Mouse (Mus musculus): ENCODE measurements around the gene Plpp3. TPM values are rescaled to one million over a fixed set of nuclear protein-coding genes. Genes with fewer than 3 reads are reported as not detected.

Plpp3 gene
- polyA plus RNA-seq, 1 experiment, result 258 TPM

DNA sequence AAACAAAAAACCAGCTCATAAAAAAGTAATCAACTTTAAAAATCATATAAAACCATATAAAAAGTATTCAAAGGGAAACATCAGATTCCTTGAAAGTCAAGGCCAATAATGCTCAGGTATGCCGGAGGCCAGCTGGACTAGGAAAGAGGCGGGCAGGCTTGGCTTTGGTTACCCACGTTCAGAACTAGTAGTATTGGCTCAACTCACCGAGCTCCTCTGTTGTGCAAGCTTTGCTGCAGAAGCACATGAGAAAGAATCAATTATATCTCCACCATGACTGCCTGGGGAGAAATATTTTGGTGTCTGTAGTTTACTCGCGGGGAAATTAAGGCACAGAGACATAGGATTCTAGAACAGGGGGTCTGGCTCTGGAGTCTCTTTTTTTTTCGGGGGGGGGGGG, 866 bp upstream of the Plpp3 start:
- TF ChIP-seq POLR2A (IDR thresholded peaks at IDR 0.05; ENCODE audit: extremely low read depth, insufficient read depth, low read length) (no peak), CTCF (IDR thresholded peaks at IDR 0.05; ENCODE audit: extremely low read depth, insufficient read depth, low read length) (no peak)
- H3K4me1 ChIP-seq (ENCODE audit: control insufficient read depth, insufficient read depth, low read length), result no peaks in the 10 kb centered on the region

DNA sequence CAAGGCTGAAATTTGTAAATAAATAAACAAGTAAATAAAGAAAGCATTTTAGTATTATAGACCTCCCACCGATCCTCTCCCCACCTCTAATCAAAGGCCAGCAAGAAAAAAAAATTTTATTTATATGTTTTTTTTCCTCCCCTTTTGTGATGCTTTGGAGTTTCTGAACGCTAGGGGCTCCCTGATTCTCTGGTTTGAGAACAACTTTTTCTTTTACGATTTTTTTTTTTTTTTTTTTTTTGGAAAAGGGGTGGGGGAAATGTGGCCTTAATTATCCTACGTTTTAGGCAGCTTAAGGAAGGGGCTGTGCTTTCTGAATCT, 232 bp upstream of the Plpp3 start:
- Histone ChIP-seq H3K4me1 (ENCODE audit: control insufficient read depth, insufficient read depth, low read length) (no peaks in the 10 kb centered on the region), H3K27ac (ENCODE audit: insufficient read depth, low read length) (no peak overlapping the region), H3K4me3 (ENCODE audit: insufficient read depth, low read length) (peak overlapping the region; percentile 53)
- TF ChIP-seq POLR2A (IDR thresholded peaks at IDR 0.05; ENCODE audit: extremely low read depth, insufficient read depth, low read length) (no peak), CTCF (IDR thresholded peaks at IDR 0.05; ENCODE audit: extremely low read depth, insufficient read depth, low read length) (no peak)

More for the DNA sequence above, 866 bp upstream of the Plpp3 start:
- H3K27ac ChIP-seq (ENCODE audit: insufficient read depth, low read length), result no peak overlapping the region
- no peak overlapping the region for H3K4me3 ChIP-seq (ENCODE audit: insufficient read depth, low read length)

DNA sequence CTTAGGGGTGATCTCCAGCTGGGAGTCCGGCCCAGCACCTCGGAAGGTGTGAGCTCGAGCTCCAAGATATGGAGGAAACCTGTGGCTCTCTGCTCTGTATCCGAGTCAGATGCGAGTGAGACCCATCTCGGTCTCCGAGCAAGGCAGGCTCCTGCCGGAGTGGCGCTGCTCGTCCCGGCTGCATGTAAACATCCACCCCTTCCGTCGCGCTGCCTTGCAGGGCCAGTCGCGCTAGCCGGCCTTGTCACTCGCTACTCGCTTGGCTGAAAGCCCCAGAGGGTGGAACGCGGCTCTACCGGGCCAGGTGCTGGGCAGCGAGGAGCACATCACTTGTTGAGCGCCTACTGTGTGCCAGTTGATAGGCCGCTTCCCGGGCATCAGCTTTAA, 1.0 kb downstream of the Plpp3 start:
- H3K4me1 ChIP-seq (ENCODE audit: control insufficient read depth, insufficient read depth, low read length), result no peaks in the 10 kb centered on the region
- peak overlapping the region; percentile 53 for H3K4me3 ChIP-seq (ENCODE audit: insufficient read depth, low read length)
- no peak for TF ChIP-seq POLR2A (IDR thresholded peaks at IDR 0.05; ENCODE audit: extremely low read depth, insufficient read depth, low read length)
- TF ChIP-seq CTCF (IDR thresholded peaks at IDR 0.05; ENCODE audit: extremely low read depth, insufficient read depth, low read length), result 0 out of 2 replicates have a peak, but pooled peaks have one; percentile 1
- H3K27ac ChIP-seq (ENCODE audit: insufficient read depth, low read length), result peak overlapping the region; percentile 72

DNA sequence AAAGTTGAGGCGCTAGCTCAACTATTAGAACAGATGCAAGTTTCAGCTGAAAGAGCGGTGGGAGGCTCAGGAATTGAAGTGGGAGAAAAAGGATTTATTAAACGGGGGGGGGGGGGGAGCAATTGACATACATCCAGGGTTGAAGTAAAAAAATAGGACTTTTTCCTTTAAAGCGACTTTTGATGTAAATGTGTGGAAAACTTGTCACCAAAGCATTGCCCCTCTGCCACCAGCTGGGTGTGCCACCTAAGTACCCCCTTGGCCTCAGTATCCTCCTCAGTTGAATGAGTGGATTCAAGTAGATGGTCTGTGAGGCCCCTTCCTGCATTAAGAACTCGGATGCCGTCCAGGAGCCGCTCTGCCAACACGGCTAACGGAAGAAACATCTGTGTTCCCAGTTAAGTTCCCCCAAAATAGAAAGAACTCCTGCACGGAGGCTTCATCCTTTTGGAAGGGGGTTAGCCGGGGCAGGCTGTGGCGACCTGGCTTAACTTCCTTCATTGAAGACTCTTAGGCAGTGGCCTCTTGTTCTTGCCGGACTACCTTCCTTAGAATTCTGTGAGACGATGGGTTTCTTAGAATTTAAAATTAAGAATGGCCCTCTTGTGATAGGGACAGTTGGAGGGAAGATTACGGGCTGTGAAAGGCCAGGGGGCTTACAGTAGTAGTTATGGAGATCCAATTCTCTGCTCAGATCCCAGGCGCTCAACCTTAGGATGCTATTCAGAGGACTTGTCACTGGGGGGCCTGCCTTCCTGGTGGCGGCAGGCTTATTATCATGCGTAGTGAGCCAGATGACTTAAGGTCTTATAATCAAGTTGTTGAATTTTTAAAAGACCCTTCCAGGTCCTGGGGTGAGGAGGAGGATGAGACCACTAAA, 1.7 kb downstream of the Plpp3 start:
- no peaks in the 10 kb centered on the region for H3K4me1 ChIP-seq (ENCODE audit: control insufficient read depth, insufficient read depth, low read length)
- H3K4me3 ChIP-seq (ENCODE audit: insufficient read depth, low read length), result peak overlapping the region; percentile 53
- TF ChIP-seq CTCF (IDR thresholded peaks at IDR 0.05; ENCODE audit: extremely low read depth, insufficient read depth, low read length), result peak; percentile 19; the same call in 1 of the 2 replicates
- TF ChIP-seq POLR2A (IDR thresholded peaks at IDR 0.05; ENCODE audit: extremely low read depth, insufficient read depth, low read length), result no peak
- peak overlapping the region; percentile 72 for H3K27ac ChIP-seq (ENCODE audit: insufficient read depth, low read length)

- Histone ChIP-seq H3K4me1 (ENCODE audit: control insufficient read depth, insufficient read depth, low read length) (no peaks in the 10 kb centered on the region), H3K4me3 (ENCODE audit: insufficient read depth, low read length) (peak overlapping the region; percentile 53), H3K27ac (ENCODE audit: insufficient read depth, low read length) (no peak overlapping the region)
- TF ChIP-seq POLR2A (IDR thresholded peaks at IDR 0.05; ENCODE audit: extremely low read depth, insufficient read depth, low read length), result no peak
- TF ChIP-seq CTCF (IDR thresholded peaks at IDR 0.05; ENCODE audit: extremely low read depth, insufficient read depth, low read length), result no peak
These were observed 2.4 kb downstream of the Plpp3 start for GRCm38 (mm10) chr4:105159531-105159870.

DNA sequence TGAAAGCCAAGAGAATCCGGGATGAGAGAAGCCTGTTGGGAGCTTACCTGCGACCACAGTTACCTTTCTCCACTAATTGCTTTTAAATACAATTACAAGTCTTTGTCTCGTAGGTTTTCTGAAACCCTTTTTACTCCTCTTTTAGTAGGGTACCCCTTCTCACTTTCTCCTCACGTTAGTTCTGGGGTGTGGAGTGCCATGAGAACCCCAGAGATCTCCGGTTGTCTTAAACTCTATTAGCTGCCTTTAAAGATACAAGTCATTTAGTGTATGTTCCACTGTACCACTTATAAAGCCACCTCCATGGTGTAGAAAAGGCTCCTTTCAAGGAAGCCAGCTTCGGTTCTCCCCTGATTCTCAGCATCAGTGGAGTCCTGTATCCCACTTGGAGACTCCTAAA, 3.3 kb downstream of the Plpp3 start:
- Histone ChIP-seq H3K27ac (ENCODE audit: insufficient read depth, low read length) (peak overlapping the region; percentile 68), H3K4me3 (ENCODE audit: insufficient read depth, low read length) (peak overlapping the region; percentile 3; the same call in 1 of the 2 replicates), H3K4me1 (ENCODE audit: control insufficient read depth, insufficient read depth, low read length) (no peaks in the 10 kb centered on the region)
- TF ChIP-seq CTCF (IDR thresholded peaks at IDR 0.05; ENCODE audit: extremely low read depth, insufficient read depth, low read length) (no peak), POLR2A (IDR thresholded peaks at IDR 0.05; ENCODE audit: extremely low read depth, insufficient read depth, low read length) (no peak)

DNA sequence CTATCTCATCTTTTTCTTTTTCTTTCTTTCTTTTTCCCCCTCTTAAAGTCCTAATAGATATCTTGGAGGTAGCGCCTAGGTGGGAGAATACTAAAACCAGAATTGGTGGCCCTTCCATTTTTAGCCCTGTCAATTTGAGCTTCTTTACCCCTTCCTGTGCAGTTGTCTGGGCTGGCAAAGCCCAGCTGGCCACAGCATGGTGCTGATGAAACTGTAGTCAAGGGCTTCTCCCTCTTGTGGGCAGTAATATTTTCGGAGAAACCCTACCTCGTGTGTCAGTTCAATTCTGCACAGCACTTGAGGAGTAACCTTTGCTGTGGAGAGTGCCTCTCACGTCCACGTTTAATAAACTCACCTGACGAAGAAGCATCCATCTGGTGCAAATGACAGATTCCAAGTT, 4.9 kb downstream of the Plpp3 start:
- no peaks in the 10 kb centered on the region for H3K4me1 ChIP-seq (ENCODE audit: control insufficient read depth, insufficient read depth, low read length)
- H3K27ac ChIP-seq (ENCODE audit: insufficient read depth, low read length), result no peak overlapping the region
- no peak overlapping the region for H3K4me3 ChIP-seq (ENCODE audit: insufficient read depth, low read length)

DNA sequence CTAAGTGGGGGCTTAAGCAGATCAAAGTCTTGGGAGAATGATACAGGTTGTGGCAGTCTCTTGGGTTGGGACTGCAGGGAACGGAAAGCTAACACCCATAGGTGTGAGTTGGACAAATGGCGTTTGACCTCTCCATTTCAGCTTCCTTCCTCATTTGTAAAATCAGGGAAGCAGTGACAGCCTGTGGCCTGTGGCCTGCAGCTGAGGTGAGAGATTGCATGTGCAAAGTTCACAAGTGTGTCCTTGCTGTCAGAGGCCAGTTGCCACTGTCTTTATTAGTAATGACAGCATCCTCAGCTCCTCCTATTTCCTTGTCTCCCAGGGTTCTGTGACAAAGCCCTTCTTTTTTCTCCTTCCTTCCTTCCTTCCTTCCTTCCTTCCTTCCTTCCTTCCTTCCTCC, 5.5 kb downstream of the Plpp3 start:
- Histone ChIP-seq H3K4me3 (ENCODE audit: insufficient read depth, low read length) (no peak overlapping the region), H3K27ac (ENCODE audit: insufficient read depth, low read length) (peak overlapping the region; percentile 76), H3K4me1 (ENCODE audit: control insufficient read depth, insufficient read depth, low read length) (no peaks in the 10 kb centered on the region)
- no peak for TF ChIP-seq POLR2A (IDR thresholded peaks at IDR 0.05; ENCODE audit: extremely low read depth, insufficient read depth, low read length)
- TF ChIP-seq CTCF (IDR thresholded peaks at IDR 0.05; ENCODE audit: extremely low read depth, insufficient read depth, low read length), result no peak

More for the DNA sequence above, 4.9 kb downstream of the Plpp3 start:
- no peak for TF ChIP-seq POLR2A (IDR thresholded peaks at IDR 0.05; ENCODE audit: extremely low read depth, insufficient read depth, low read length)
- no peak for TF ChIP-seq CTCF (IDR thresholded peaks at IDR 0.05; ENCODE audit: extremely low read depth, insufficient read depth, low read length)

- Histone ChIP-seq H3K4me1 (ENCODE audit: control insufficient read depth, insufficient read depth, low read length) (no peaks in the 10 kb centered on the region), H3K4me3 (ENCODE audit: insufficient read depth, low read length) (no peak overlapping the region), H3K27ac (ENCODE audit: insufficient read depth, low read length) (no peak overlapping the region)
- TF ChIP-seq CTCF (IDR thresholded peaks at IDR 0.05; ENCODE audit: extremely low read depth, insufficient read depth, low read length), result no peak
- no peak for TF ChIP-seq POLR2A (IDR thresholded peaks at IDR 0.05; ENCODE audit: extremely low read depth, insufficient read depth, low read length)
These were observed 6.8 kb downstream of the Plpp3 start for GRCm38 (mm10) chr4:105163981-105164411.

DNA sequence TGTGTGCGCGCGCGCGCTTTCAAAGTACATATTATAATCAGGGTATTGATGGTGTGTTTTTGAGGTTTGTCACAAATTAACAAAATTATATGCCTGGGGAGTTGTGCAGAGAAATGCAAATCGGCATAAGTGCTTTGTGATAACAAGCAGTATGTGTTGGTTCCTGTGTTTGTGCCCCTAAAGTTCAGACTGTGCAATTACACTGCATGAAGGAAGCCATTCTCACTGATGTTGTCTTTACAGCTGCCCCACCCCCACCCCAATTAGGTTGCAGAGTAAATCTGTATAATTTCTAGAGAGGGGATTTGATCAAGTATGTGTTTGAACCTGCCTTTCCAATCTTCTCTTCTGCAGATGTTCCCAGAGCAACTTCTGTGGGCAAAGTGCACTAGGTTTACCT, 7.8 kb downstream of the Plpp3 start:
- H3K4me1 ChIP-seq (ENCODE audit: control insufficient read depth, insufficient read depth, low read length), result no peaks in the 10 kb centered on the region
- no peak overlapping the region for H3K4me3 ChIP-seq (ENCODE audit: insufficient read depth, low read length)
- no peak for TF ChIP-seq CTCF (IDR thresholded peaks at IDR 0.05; ENCODE audit: extremely low read depth, insufficient read depth, low read length)
- TF ChIP-seq POLR2A (IDR thresholded peaks at IDR 0.05; ENCODE audit: extremely low read depth, insufficient read depth, low read length), result no peak
- no peak overlapping the region for H3K27ac ChIP-seq (ENCODE audit: insufficient read depth, low read length)
